Mouse (Mus musculus) heart, postnatal 4 days (tissue): ENCODE data around the gene Cnksr2. TPM values are rescaled to one million over a fixed set of nuclear protein-coding genes. Genes with fewer than 3 reads are reported as not detected.

Source experiments
- DNase-seq: peaks from one replicate; pipeline ENCODE4 v3.0.0; 2021
- total RNA-seq, 2 experiments: library from RNA; stranded (reverse); gene quantifications; 2 replicates each; pipeline ENCODE4 v1.2.3; 2021

The Cnksr2 gene
- total RNA-seq, result under 1 TPM; 0.17 to 0.23 TPM

- peak; percentile 9 for DNase-seq
Measured at GRCm38 (mm10) chrX:158043057-158043843, at the start of gene Cnksr2. Gene Cnksr2, minus strand, starts transcription at chrX:158043294.

DNA sequence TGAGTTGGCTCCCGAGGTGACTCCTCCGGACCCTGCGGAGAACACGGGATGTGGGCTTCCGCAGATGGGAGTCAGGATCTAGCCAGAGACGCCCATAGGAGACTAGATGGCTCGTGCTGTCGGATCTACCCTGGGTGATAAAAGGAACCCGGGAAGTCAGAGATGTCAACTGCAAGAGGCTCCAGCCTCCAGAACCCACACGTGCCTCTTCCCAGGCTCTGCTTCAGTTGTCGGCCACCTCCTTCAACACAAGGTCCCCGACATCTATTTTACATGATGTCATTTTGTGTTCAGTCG lies 698 bp upstream of the Cnksr2 start:
- DNase-seq, result no peak

GRCm38 (mm10) chrX:158042255-158043056 lies 638 bp downstream of the Cnksr2 start:
- peak; percentile 5 for DNase-seq

DNA sequence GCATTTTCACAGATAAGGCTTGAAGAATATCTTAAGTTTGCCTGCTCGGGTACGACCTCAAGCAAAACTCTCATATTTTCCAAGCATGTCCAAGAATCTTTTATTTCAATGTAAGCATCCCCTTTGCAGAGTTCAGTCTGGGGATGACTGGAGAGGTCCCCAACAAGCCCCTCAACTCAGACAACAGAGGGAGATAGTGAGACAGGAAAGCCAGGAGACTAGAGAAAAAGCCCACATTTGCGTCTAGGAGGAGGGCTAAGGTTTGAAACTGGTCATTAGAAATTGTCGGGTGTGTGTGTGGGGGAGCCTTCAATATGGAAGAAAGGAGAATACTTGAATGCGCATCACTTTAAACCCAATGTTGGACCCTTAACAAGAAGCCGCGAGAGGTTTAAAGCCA lies 1.4 kb downstream of the Cnksr2 start:
- DNase-seq, result no peak

DNA sequence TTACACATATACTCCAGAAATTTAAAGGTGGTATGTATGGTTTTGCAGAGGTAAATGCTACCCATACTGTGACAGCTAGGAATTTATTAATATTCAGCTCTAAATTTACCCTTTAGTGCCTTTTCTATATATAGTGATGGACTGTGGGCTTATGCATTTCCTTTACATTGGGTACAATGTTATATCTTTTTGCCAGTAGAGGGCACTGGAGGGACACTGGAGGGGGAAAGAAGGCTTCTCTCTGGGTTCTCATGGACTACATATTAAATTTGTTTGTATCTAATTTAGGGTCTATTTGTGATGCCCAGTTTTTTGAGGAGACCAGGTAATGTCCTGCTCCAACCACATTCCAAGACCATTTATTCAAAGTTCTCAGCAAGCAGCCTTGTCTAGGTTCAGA lies 91.4 kb downstream of the Cnksr2 start:
- DNase-seq, result no peak

GRCm38 (mm10) chrX:157949256-157949655 lies 93.8 kb downstream of the Cnksr2 start:
- DNase-seq, result no peak

- no peak for DNase-seq
Measured at GRCm38 (mm10) chrX:157945121-157945520, 98.0 kb downstream of the Cnksr2 start.

DNA sequence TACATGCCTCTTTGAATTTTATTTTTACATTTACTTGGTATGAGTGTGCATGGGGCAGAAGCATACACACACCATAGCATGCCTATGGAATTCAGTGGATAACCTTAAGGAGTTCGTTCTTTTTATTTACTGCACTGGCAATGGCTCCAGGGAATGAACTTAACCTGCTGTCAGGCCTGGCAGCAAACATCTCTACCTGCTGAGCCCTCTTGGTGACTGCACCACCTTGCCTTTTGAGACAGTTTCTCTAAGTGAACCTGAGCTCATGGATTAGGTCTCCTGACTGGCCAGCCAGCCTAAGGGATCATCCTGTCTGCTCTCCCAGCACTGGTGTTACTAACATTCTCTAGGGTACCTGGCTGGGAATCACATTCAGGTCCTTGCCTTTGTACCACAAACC lies 106.5 kb downstream of the Cnksr2 start:
- DNase-seq, result no peak

DNA sequence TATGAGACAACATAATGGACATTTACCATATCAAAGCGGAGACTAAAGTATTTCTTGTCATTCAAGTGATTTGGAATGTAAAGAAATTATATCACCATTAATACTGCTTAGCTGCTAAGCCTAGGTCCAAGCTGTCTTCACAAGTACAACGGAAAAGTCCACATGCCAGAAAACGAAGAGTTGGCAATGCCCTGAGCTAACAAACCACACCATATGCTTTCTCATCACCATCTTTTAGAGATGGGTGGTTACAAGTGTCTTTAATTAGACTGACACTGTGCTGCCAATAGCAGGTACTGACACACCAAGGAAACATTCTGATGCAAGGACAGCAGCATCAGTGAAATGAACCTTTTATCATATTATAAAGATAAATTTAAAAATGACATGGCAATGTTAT lies 123.0 kb downstream of the Cnksr2 start:
- DNase-seq, result no peak

DNA sequence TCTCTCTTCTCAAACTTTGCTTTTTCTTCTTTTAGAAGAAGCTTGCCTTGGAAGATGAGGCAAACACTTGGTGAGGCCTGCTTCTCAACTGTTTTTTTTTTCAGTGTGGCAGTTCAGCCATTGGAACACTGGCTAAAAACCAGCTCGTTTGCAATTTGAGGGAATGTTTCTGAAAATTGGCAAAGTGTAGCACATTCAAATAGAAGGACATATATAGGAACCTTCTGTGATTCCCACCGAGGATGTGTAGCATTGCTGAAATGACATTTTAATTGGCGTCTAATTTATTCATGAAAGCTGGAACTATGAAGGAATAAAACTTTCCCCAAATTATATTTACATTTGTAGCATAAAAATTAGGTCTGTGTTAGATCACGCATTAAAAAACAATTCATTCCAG lies 213.1 kb downstream of the Cnksr2 start:
- DNase-seq, result no peak

- no peak for DNase-seq
Measured at GRCm38 (mm10) chrX:157818921-157819260, 224.2 kb downstream of the Cnksr2 start.

- peak; percentile 21 for DNase-seq
Measured at GRCm38 (mm10) chrX:157818207-157818920, 224.7 kb downstream of the Cnksr2 start, which contains the start of gene Klhl34. Gene Klhl34, plus strand, starts transcription at chrX:157818435.

DNA sequence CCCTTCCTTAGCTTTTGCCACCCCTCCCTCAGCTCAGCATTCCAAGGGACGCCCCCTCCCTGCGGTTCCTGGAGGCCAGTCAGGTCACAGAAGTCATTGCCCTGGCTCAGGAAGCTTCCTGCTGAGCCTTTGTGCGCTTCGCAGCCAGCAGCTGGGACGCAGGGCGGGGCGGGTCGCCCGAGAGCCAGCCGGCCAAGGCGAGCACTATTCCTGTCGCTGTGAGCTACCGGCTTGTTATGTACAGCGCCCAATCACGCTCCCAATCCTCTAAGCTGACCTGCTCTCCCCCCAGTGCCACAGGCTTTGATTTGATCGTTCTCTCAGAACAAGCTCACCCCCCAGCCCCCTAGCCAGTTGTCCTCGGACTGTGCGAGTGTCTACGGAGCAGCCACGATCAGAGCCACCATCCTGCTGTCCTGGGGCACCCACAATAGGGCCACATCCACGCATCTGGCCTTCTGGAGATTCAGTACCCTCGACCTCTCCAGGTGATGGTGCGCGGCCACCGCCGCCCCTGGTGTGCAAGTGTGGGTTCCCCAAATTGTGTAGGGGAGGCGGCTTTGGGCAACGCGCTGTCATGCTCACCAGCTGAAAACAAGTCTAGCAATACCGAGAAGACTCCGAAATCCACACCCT lies 225.4 kb downstream of the Cnksr2 start:
- DNase-seq, result peak; percentile 38

DNA sequence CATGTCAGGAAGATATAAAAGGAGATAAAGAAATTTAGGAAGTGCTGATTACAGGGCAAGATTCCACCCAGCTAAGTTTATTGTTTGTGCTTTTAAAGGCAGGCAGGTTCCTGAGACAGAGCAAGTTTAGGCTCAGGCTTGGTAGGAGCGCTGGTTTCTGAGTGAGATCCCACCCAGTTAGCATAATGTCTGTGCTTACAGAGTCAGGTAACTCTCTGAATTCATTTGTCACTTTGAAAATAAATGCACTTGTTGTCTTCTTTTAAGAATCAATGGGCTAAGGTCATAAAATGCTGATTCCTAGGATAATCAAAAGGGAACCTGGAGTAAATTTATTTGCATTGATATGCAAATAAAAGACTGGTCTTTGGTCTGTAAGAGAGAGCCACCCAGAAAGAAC lies 233.4 kb downstream of the Cnksr2 start:
- no peak for DNase-seq

GRCm38 (mm10) chrX:157801669-157802068 lies 241.4 kb downstream of the Cnksr2 start:
- no peak for DNase-seq

Other genes starting within 250 kb of the Cnksr2 start
- gene Klhl34, start 224.9 kb downstream of the Cnksr2 start, total RNA-seq, result 1 to 10 TPM; 1.1 to 1.7 TPM